Mouse (Mus musculus): ENCODE measurements around the gene Fbxl15.

- no peak for TF ChIP-seq GATA1 (IDR thresholded peaks at IDR 0.05; ENCODE audit: borderline replicate concordance, low read length)
- no peak for TF ChIP-seq FLI1 (IDR thresholded peaks at IDR 0.05; ENCODE audit: low read length)
These were observed 15.4 kb upstream of the Fbxl15 start for GRCm38 (mm10) chr19:46312566-46312965.

Data from megakaryocyte, embryonic 14.5 days (primary cell).